ENCODE assay signal across 18 mouse cellular contexts in genomic region chr12:51863116-51864002, GRCm38 (mm10). TPM values are rescaled to one million over a fixed set of nuclear protein-coding genes. Genes with fewer than 3 reads are reported as not detected.
DNase-seq lines count a peak whose midpoint lies in the region; ATAC-seq and TF ChIP-seq lines count a peak whose summit lies in the region.
"Had no signal": no experiment of that assay in that cellular context is flagged by ENCODE, and none has a peak within 500 bp of the region (broad histone marks: within the 10 kb centered on the region; RNA-seq: fewer than 3 reads in every experiment).

No protein-coding gene starts in this region.

- 70% methylated on average over 14 of the region's 14 CpGs for WGBS in intestine, postnatal 0 days
- WGBS in limb, embryonic 10.5 days: 91% methylated on average over 14 of the region's 14 CpGs

- no peak overlapping the region for H3K27ac ChIP-seq in intestine, postnatal 0 days (ENCODE audit: low read depth, low read length)
- no peak overlapping the region for H3K27ac ChIP-seq in limb, embryonic 10.5 days
- H3K27ac ChIP-seq: embryonic facial prominence, embryonic 13.5 days; forebrain, embryonic 13.5 days; hindbrain, embryonic 13.5 days; midbrain, embryonic 12.5 days had no signal

- H3K9me3 ChIP-seq in intestine, postnatal 0 days (ENCODE audit: control insufficient read depth): no peaks in the 10 kb centered on the region
- no peaks in the 10 kb centered on the region for H3K9me3 ChIP-seq in limb, embryonic 10.5 days (replicated peaks)
- H3K9me3 ChIP-seq: embryonic facial prominence, embryonic 13.5 days; forebrain, embryonic 13.5 days; hindbrain, embryonic 13.5 days; liver, embryonic 13.5 days; midbrain, embryonic 12.5 days had no signal

- no peak overlapping the region for H3K9ac ChIP-seq in intestine, postnatal 0 days (ENCODE audit: low read depth, low read length)
- H3K9ac ChIP-seq: embryonic facial prominence, embryonic 13.5 days; forebrain, embryonic 13.5 days; hindbrain, embryonic 13.5 days; liver, embryonic 13.5 days; midbrain, embryonic 12.5 days had no signal

- no peaks in the 10 kb centered on the region for H3K36me3 ChIP-seq in intestine, postnatal 0 days (ENCODE audit: control insufficient read depth, insufficient read depth)
- no peaks in the 10 kb centered on the region for H3K36me3 ChIP-seq in limb, embryonic 10.5 days
- H3K36me3 ChIP-seq: embryonic facial prominence, embryonic 13.5 days; hindbrain, embryonic 13.5 days; liver, embryonic 13.5 days; midbrain, embryonic 12.5 days had no signal

- no peak for TF ChIP-seq CTCF in intestine, postnatal 0 days (IDR thresholded peaks at IDR 0.05; ENCODE audit: low read depth)

- no peak overlapping the region for H3K4me2 ChIP-seq in intestine, postnatal 0 days (replicated peaks; ENCODE audit: low read depth)
- H3K4me2 ChIP-seq: embryonic facial prominence, embryonic 13.5 days; forebrain, embryonic 13.5 days; hindbrain, embryonic 13.5 days; liver, embryonic 13.5 days; midbrain, embryonic 12.5 days had no signal

- H3K4me1 ChIP-seq in intestine, postnatal 0 days (replicated peaks; ENCODE audit: control insufficient read depth, insufficient read depth, low read length): no peaks in the 10 kb centered on the region
- peaks cover 22% of the 10 kb centered on the region for H3K4me1 ChIP-seq in limb, embryonic 10.5 days

- 0 out of 2 replicates have a peak, but pooled peaks have one; percentile 31 for ATAC-seq in intestine, postnatal 0 days
- ATAC-seq: forebrain, embryonic 13.5 days had no signal

- no peak overlapping the region for H3K4me3 ChIP-seq in intestine, postnatal 0 days (ENCODE audit: low read depth, low read length)
- no peak overlapping the region for H3K4me3 ChIP-seq in limb, embryonic 10.5 days
- H3K4me3 ChIP-seq: embryonic facial prominence, embryonic 13.5 days; forebrain, embryonic 13.5 days; hindbrain, embryonic 13.5 days; liver, embryonic 13.5 days; midbrain, embryonic 12.5 days; myocyte had no signal

- peak; percentile 61 for DNase-seq in kidney, adult 11 months
- no peak for DNase-seq in kidney, postnatal 4 days
- peak; percentile 39 for DNase-seq in CD4-positive helper T cell, adult 2 months (ENCODE audit: low read depth, low spot score)
- peak; percentile 43 to 49 for DNase-seq in kidney, postnatal 36 days
- no peak for DNase-seq in retina, postnatal 1 day
- no peak for DNase-seq in cerebellum, postnatal 14 days
- no peak for DNase-seq in limb, embryonic 10.5 days (ENCODE audit: low spot score)
- DNase-seq: cerebellum, adult 11 months; cerebellum, postnatal 36 days; liver, embryonic 13.5 days; lung, postnatal 36 days; right cerebral cortex, postnatal 14 days had no signal

- H3K27me3 ChIP-seq in intestine, postnatal 0 days (replicated peaks; ENCODE audit: control insufficient read depth, insufficient read depth, low read length): no peaks in the 10 kb centered on the region
- H3K27me3 ChIP-seq in limb, embryonic 10.5 days (ENCODE audit: low read depth, poor library complexity, severe bottlenecking): no peaks in the 10 kb centered on the region
- H3K27me3 ChIP-seq: embryonic facial prominence, embryonic 13.5 days; forebrain, embryonic 13.5 days; liver, embryonic 13.5 days had no signal

RNA-seq across cellular contexts. Expression of gene Hectd1, which starts 34.0 kb away (rescaled TPM):
- 16.8 and 20.9 TPM in 2 replicates for polyA plus RNA-seq in intestine, postnatal 0 days (2015; fragmentation: Nextera tagmentation; extraction: Ambion mirVana)
- 32.0 and 39.5 TPM in 2 replicates for polyA plus RNA-seq in limb, embryonic 10.5 days (2016; fragmentation: Nextera tagmentation; extraction: Ambion mirVana)

Comparison
In these comparisons a context has a peak if more than half of its experiments do, and no peak if none do; other contexts are left out.
1. DNase-seq: peak in kidney, adult 11 months (single experiment), CD4-positive helper T cell, adult 2 months (single experiment) and kidney, postnatal 36 days (2 of 2); none in kidney, postnatal 4 days (0 of 2), retina, postnatal 1 day (single experiment), cerebellum, postnatal 14 days (0 of 2) and limb, embryonic 10.5 days (single experiment).